16 mouse cellular contexts compared by ENCODE assay signal in genomic region chr1:97672849-97673248, GRCm38 (mm10). TPM values are rescaled to one million over a fixed set of nuclear protein-coding genes. Genes with fewer than 3 reads are reported as not detected.
DNase-seq lines count a peak whose midpoint lies in the region; ATAC-seq and TF ChIP-seq lines count a peak whose summit lies in the region.
"Had no signal": no experiment of that assay in that cellular context is flagged by ENCODE, and none has a peak within 500 bp of the region (broad histone marks: within the 10 kb centered on the region; RNA-seq: fewer than 3 reads in every experiment).

No protein-coding gene starts in this region.

- no peak overlapping the region for H3K27ac ChIP-seq in MEL (ENCODE audit: control insufficient read depth, low read depth, low read length)
- H3K27ac ChIP-seq in liver, embryonic 14.5 days, result no peak overlapping the region
- H3K27ac ChIP-seq: hindbrain, embryonic 13.5 days; lung, embryonic 15.5 days; midbrain, embryonic 15.5 days had no signal

- H3K4me3 ChIP-seq in lung, adult 2 months (replicated peaks; ENCODE audit: extremely low read depth, low read depth, low read length), result no peak overlapping the region
- no peak overlapping the region for H3K4me3 ChIP-seq in MEL (ENCODE audit: control insufficient read depth in 1 of 2, insufficient read depth in 1 of 2, low read depth in 2 of 2, low read length in 2 of 2)
- H3K4me3 ChIP-seq in liver, embryonic 14.5 days (ENCODE audit: insufficient read depth in 1 of 2, low read depth in 2 of 2, low read length in 2 of 2), result no peak overlapping the region
- H3K4me3 ChIP-seq: hindbrain, embryonic 13.5 days; lung, embryonic 15.5 days; midbrain, embryonic 15.5 days had no signal

- H3K4me2 ChIP-seq in liver, embryonic 14.5 days (ENCODE audit: low read depth), result no peak overlapping the region
- H3K4me2 ChIP-seq: hindbrain, embryonic 13.5 days; lung, embryonic 15.5 days; midbrain, embryonic 15.5 days had no signal

- no peaks in the 10 kb centered on the region for H3K79me2 ChIP-seq in MEL (ENCODE audit: control insufficient read depth, insufficient read depth, low read length, poor library complexity)

- H3K9ac ChIP-seq in MEL (ENCODE audit: control insufficient read depth, low read depth, low read length, poor library complexity, severe bottlenecking), result no peak overlapping the region
- H3K9ac ChIP-seq in liver, embryonic 14.5 days (replicated peaks), result no peak overlapping the region
- H3K9ac ChIP-seq: hindbrain, embryonic 13.5 days; lung, embryonic 15.5 days; midbrain, embryonic 15.5 days had no signal

- peaks cover 0 to 17% of the 10 kb centered on the region in 2 experiments; a peak in 2 of 4 replicates for H3K36me3 ChIP-seq in MEL (ENCODE audit: control insufficient read depth in 1 of 2, insufficient read depth in 2 of 2, low read length in 2 of 2)
- H3K36me3 ChIP-seq in liver, embryonic 14.5 days (replicated peaks; ENCODE audit: control insufficient read depth, insufficient read depth, low read depth), result no peaks in the 10 kb centered on the region
- H3K36me3 ChIP-seq: hindbrain, embryonic 13.5 days; lung, embryonic 15.5 days; midbrain, embryonic 15.5 days had no signal

- TF ChIP-seq POLR2A in lung, adult 2 months (IDR thresholded peaks at IDR 0.05; ENCODE audit: borderline replicate concordance, extremely low read depth, low read depth, low read length), result no peak
- TF ChIP-seq POLR2A in MEL (IDR thresholded peaks at IDR 0.05; ENCODE audit: control insufficient read depth in 1 of 2, insufficient read depth in 1 of 2, low read depth in 1 of 2, low read length in 2 of 2, poor library complexity in 1 of 2), result no peak

- 13% methylated on average over 2 of the region's 2 CpGs for WGBS in lung, adult 2 months
- 8% methylated on average over 2 of the region's 2 CpGs for WGBS in liver, embryonic 14.5 days (ENCODE audit: insufficient replicate concordance)

- peak; percentile 25 to 52; a peak in 2 of 4 replicates for TF ChIP-seq EP300 in MEL (IDR thresholded peaks at IDR 0.05; ENCODE audit: low read depth in 1 of 2, low read length in 2 of 2)
- TF ChIP-seq EP300 in liver, embryonic 14.5 days (IDR thresholded peaks at IDR 0.05; ENCODE audit: low read depth), result no peak

- ATAC-seq in liver, embryonic 14.5 days (ENCODE audit: insufficient read depth), result peak; percentile 31; the same call in 1 of the 2 replicates
- ATAC-seq in monocyte, adult 5-6 weeks (replicated peaks; ENCODE audit: insufficient number of reproducible peaks, low FRiP score, low TSS enrichment, poor library complexity, severe bottlenecking), result peak; percentile 81
- ATAC-seq: forebrain, embryonic 14.5 days; midbrain, embryonic 15.5 days had no signal

- no peaks in the 10 kb centered on the region for H3K9me3 ChIP-seq in MEL (replicated peaks; ENCODE audit: insufficient read depth, low read length)
- H3K9me3 ChIP-seq in liver, embryonic 14.5 days (ENCODE audit: control insufficient read depth, low read length), result no peaks in the 10 kb centered on the region
- H3K9me3 ChIP-seq: hindbrain, embryonic 13.5 days; lung, embryonic 15.5 days; midbrain, embryonic 15.5 days had no signal

- H3K4me1 ChIP-seq in lung, adult 2 months (ENCODE audit: control insufficient read depth, insufficient read depth, low read length), result peaks cover 3% of the 10 kb centered on the region; the same call in 1 of the 2 replicates
- H3K4me1 ChIP-seq in MEL (ENCODE audit: control insufficient read depth in 1 of 2, insufficient read depth in 2 of 2, low read length in 2 of 2), result peaks cover 10 to 14% of the 10 kb centered on the region in 2 experiments
- H3K4me1 ChIP-seq in liver, embryonic 14.5 days (replicated peaks; ENCODE audit: control insufficient read depth in 2 of 2, insufficient read depth in 2 of 2, low read length in 1 of 2), result peaks cover 0 to 5% of the 10 kb centered on the region in 2 experiments; a peak in 2 of 4 replicates
- H3K4me1 ChIP-seq: hindbrain, embryonic 13.5 days; midbrain, embryonic 15.5 days had no signal

- no peaks in the 10 kb centered on the region for H3K27me3 ChIP-seq in MEL (ENCODE audit: control insufficient read depth in 1 of 2, insufficient read depth in 2 of 2, low read length in 2 of 2)
- H3K27me3 ChIP-seq in liver, embryonic 14.5 days (ENCODE audit: control insufficient read depth, insufficient read depth, low read length), result no peaks in the 10 kb centered on the region
- H3K27me3 ChIP-seq: hindbrain, embryonic 13.5 days; lung, embryonic 15.5 days; midbrain, embryonic 15.5 days had no signal

- TF ChIP-seq CTCF in lung, adult 2 months (IDR thresholded peaks at IDR 0.05; ENCODE audit: insufficient read depth, low read length), result no peak
- no peak for TF ChIP-seq CTCF in MEL (IDR thresholded peaks at IDR 0.05 in 2 of 3, conservative IDR thresholded peaks at IDR 0.05 in 1 of 3; ENCODE audit: control insufficient read depth in 1 of 3, insufficient read depth in 1 of 3, low read depth in 2 of 3, low read length in 3 of 3, poor library complexity in 1 of 3, severe bottlenecking in 1 of 3)
- no peak for TF ChIP-seq CTCF in liver, embryonic 14.5 days (IDR thresholded peaks at IDR 0.05; ENCODE audit: low read depth)

- DNase-seq in lung, adult 18-20 months, result peak; percentile 12 to 26
- no peak for DNase-seq in lung, adult 2 months
- DNase-seq in MEL (ENCODE audit: low read depth, low spot score), result peak; percentile 69
- no peak for DNase-seq in liver, embryonic 14.5 days (ENCODE audit: low read depth in 3 of 3, low spot score in 3 of 3)
- DNase-seq in cerebellum, adult 9-10 months, result no peak
- no peak for DNase-seq in cerebellum, postnatal 10 days
- DNase-seq: adrenal gland, postnatal 36 days; cerebellum, postnatal 14 days; kidney, adult 2 months; kidney, postnatal 4 days; thymus, adult 2 months had no signal

- TF ChIP-seq RAD21 in MEL (IDR thresholded peaks at IDR 0.05; ENCODE audit: low read depth, low read length), result no peak

TF ChIP-seq in MEL, 35 proteins besides CTCF, POLR2A, EP300 and RAD21:
- TF ChIP-seq ETS1 (IDR thresholded peaks at IDR 0.05; ENCODE audit: low read depth, low read length), result peak; percentile 30; the same call in 1 of the 2 replicates
- no peak for TF ChIP-seq USF1 (IDR thresholded peaks at IDR 0.05; ENCODE audit: low read depth, low read length)
TF ChIP-seq in MEL: peak in this region for 1.

RNA-seq across cellular contexts. Expression of gene D1Ertd622e, which starts 11.0 kb away (rescaled TPM):
- polyA plus RNA-seq in lung, adult 2 months (2012; rRNA removed), result 12.0 and 13.7 TPM in 2 replicates
- total RNA-seq in MEL (2012; rRNA removed), result 19.0 and 26.8 TPM in 2 replicates
- 10 to 100 TPM; 46.5 to 53.9 TPM for polyA plus RNA-seq in MEL (2012; ENCODE audit: insufficient read depth in 1 of 2, insufficient read length in 2 of 2, low read depth in 1 of 2, low replicate concordance in 2 of 2, missing spikeins in 1 of 2)
- polyA plus RNA-seq in liver, embryonic 14.5 days (2012; rRNA removed), result 29.7 and 33.8 TPM in 2 replicates
- 48.9 and 53.5 TPM in 2 replicates for polyA plus RNA-seq in liver, embryonic 14.5 days (2014; fragmentation: Nextera tagmentation; extraction: Ambion mirVana)
- total RNA-seq in monocyte, adult 5-6 weeks (2017), result 115 to 144 TPM (median 137 TPM) in 3 replicates

Comparison
In these comparisons a context has a peak if more than half of its experiments do, and no peak if none do; other contexts are left out.
1. DNase-seq: peak in lung, adult 18-20 months (2 of 2) and MEL (single experiment); none in lung, adult 2 months (single experiment), liver, embryonic 14.5 days (0 of 3), cerebellum, adult 9-10 months (single experiment) and cerebellum, postnatal 10 days (0 of 2).